Mouse (Mus musculus) embryonic facial prominence, embryonic 13.5 days (tissue): Measurements from ENCODE around the gene Enah. TPM values are rescaled to one million over a fixed set of nuclear protein-coding genes. Genes with fewer than 3 reads are reported as not detected.

Experiments used
- ATAC-seq: fragments of 200-750 bp; cut with Nextera tagmentation; 2 replicates; pipeline ENCODE4 v1.8.0; 2017; ENCODE audit warnings: low read depth; ENCODE audit not compliant: insufficient number of reproducible peaks, insufficient read depth, low FRiP score, low TSS enrichment
- H3K27ac ChIP-seq: fragments of 300-500 bp; sonication (generic); 2 replicates; pipeline ENCODE4 v1.5.1; 2015; ENCODE audit warnings: moderate library complexity, mild to moderate bottlenecking, inconsistent platforms
- H3K27me3 ChIP-seq: fragments of 300-500 bp; sonication (generic); 2 replicates; pipeline ENCODE4 v1.6.1; 2015; ENCODE audit warnings: mild to moderate bottlenecking, inconsistent platforms
- H3K36me3 ChIP-seq: fragments of 300-500 bp; sonication (generic); 2 replicates; pipeline ENCODE4 v1.6.1; 2015; ENCODE audit warnings: mild to moderate bottlenecking, inconsistent platforms
- H3K4me1 ChIP-seq: fragments of 300-500 bp; sonication (generic); 2 replicates; pipeline ENCODE4 v1.6.1; 2015; ENCODE audit warnings: inconsistent platforms
- H3K4me2 ChIP-seq: fragments of 300-500 bp; sonication (generic); 2 replicates; pipeline ENCODE4 v1.6.1; 2015; ENCODE audit warnings: moderate library complexity, mild to moderate bottlenecking, inconsistent platforms
- H3K4me3 ChIP-seq: fragments of 300-500 bp; sonication (generic); 2 replicates; pipeline ENCODE4 v1.5.1; 2015; ENCODE audit warnings: mild to moderate bottlenecking, inconsistent platforms
- H3K9ac ChIP-seq: fragments of 300-500 bp; sonication (generic); 2 replicates; pipeline ENCODE4 v1.6.1; 2015; ENCODE audit warnings: mild to moderate bottlenecking, inconsistent platforms
- H3K9me3 ChIP-seq: fragments of 300-500 bp; sonication (generic); 2 replicates; pipeline ENCODE4 v1.6.1; 2016; ENCODE audit warnings: inconsistent platforms
- WGBS: fragments of 180-500 bp; shearing (Covaris S2); methylation state at CpG from one replicate; pipeline ENCODE4 v1.1.7; 2015; ENCODE audit warnings: mixed read lengths; 5-methylcytosine and 5-hydroxymethylcytosine counted together
- polyA plus RNA-seq: library from polyadenylated mRNA; unstranded; fragments of >200 nt; fragmentation: Nextera tagmentation; extraction: Ambion mirVana; gene quantifications from 2 replicates; pipeline ENCODE4 v1.2.1, GENCODE M21; 2015

The Enah gene
- polyA plus RNA-seq, 1 experiment from 2014 or later: 28.0 TPM

GRCm38 (mm10) chr1:181866429-181867280, 153.1 kb downstream of the Enah start:
- Histone ChIP-seq H3K36me3 (no peaks in the 10 kb centered on the region), H3K4me1 (peaks cover 5% of the 10 kb centered on the region; the same call in 1 of the 2 replicates), H3K9ac (no peak overlapping the region), H3K27ac (no peak overlapping the region), H3K4me3 (no peak overlapping the region), H3K9me3 (no peaks in the 10 kb centered on the region), H3K4me2 (no peak overlapping the region), H3K27me3 (no peaks in the 10 kb centered on the region)
- 77% methylated on average over 6 of the region's 6 CpGs for WGBS
- no peak; the same call in 1 of the 2 replicates for ATAC-seq

- WGBS: 59% methylated on average over 5 of the region's 5 CpGs
- no peak for ATAC-seq
- H3K4me2 ChIP-seq: no peak overlapping the region
- no peaks in the 10 kb centered on the region for H3K9me3 ChIP-seq
- no peak overlapping the region for H3K27ac ChIP-seq
- H3K27me3 ChIP-seq: no peaks in the 10 kb centered on the region
- H3K4me3 ChIP-seq: no peak overlapping the region
- no peak overlapping the region for H3K9ac ChIP-seq
- no peaks in the 10 kb centered on the region for H3K36me3 ChIP-seq
- H3K4me1 ChIP-seq: peaks cover 5% of the 10 kb centered on the region
Measured at GRCm38 (mm10) chr1:181865863-181866216, 153.9 kb downstream of the Enah start.

GRCm38 (mm10) chr1:181864971-181865862, 154.6 kb downstream of the Enah start:
- Histone ChIP-seq H3K4me2 (no peak overlapping the region), H3K27ac (no peak overlapping the region), H3K4me1 (peaks cover 10% of the 10 kb centered on the region), H3K9me3 (no peaks in the 10 kb centered on the region), H3K4me3 (no peak overlapping the region), H3K27me3 (no peaks in the 10 kb centered on the region), H3K9ac (no peak overlapping the region), H3K36me3 (no peaks in the 10 kb centered on the region)
- 70% methylated on average over 11 of the region's 11 CpGs for WGBS
- ATAC-seq: no peak

GRCm38 (mm10) chr1:181863431-181863830, 156.4 kb downstream of the Enah start:
- Histone ChIP-seq H3K9me3 (no peaks in the 10 kb centered on the region), H3K4me3 (no peak overlapping the region), H3K4me2 (no peak overlapping the region), H3K4me1 (peaks cover 10% of the 10 kb centered on the region), H3K27me3 (no peaks in the 10 kb centered on the region), H3K9ac (no peak overlapping the region), H3K36me3 (no peaks in the 10 kb centered on the region), H3K27ac (no peak overlapping the region)
- no peak for ATAC-seq
- WGBS: 40% methylated on average over 8 of the region's 8 CpGs

- WGBS: 57% methylated on average over 16 of the region's 16 CpGs
- Histone ChIP-seq H3K27ac (no peak overlapping the region), H3K27me3 (no peaks in the 10 kb centered on the region), H3K4me3 (no peak overlapping the region), H3K36me3 (no peaks in the 10 kb centered on the region), H3K4me1 (peaks cover 10% of the 10 kb centered on the region), H3K9ac (no peak overlapping the region), H3K4me2 (no peak overlapping the region), H3K9me3 (no peaks in the 10 kb centered on the region)
- ATAC-seq: no peak
Measured at GRCm38 (mm10) chr1:181862676-181863374, 157.0 kb downstream of the Enah start.

- no peak for ATAC-seq
- 70% methylated on average over 2 of the region's 2 CpGs for WGBS
Measured at GRCm38 (mm10) chr1:181861181-181861902, 158.4 kb downstream of the Enah start.

GRCm38 (mm10) chr1:181860659-181861058, 159.1 kb downstream of the Enah start:
- Histone ChIP-seq H3K9me3 (no peaks in the 10 kb centered on the region), H3K27ac (no peak overlapping the region), H3K36me3 (no peaks in the 10 kb centered on the region), H3K4me1 (peaks cover 10% of the 10 kb centered on the region), H3K27me3 (no peaks in the 10 kb centered on the region), H3K4me3 (no peak overlapping the region), H3K9ac (no peak overlapping the region), H3K4me2 (no peak overlapping the region)
- 17% methylated on average over 5 of the region's 5 CpGs for WGBS
- ATAC-seq: no peak

More at GRCm38 (mm10) chr1:181861181-181861902, 158.4 kb downstream of the Enah start:
- no peak overlapping the region for H3K27ac ChIP-seq
- H3K9ac ChIP-seq: no peak overlapping the region
- H3K4me2 ChIP-seq: no peak overlapping the region
- H3K4me1 ChIP-seq: peaks cover 10% of the 10 kb centered on the region
- no peak overlapping the region for H3K4me3 ChIP-seq
- no peaks in the 10 kb centered on the region for H3K36me3 ChIP-seq
- no peaks in the 10 kb centered on the region for H3K9me3 ChIP-seq
- H3K27me3 ChIP-seq: no peaks in the 10 kb centered on the region

- Histone ChIP-seq H3K9me3 (no peaks in the 10 kb centered on the region), H3K4me2 (no peak overlapping the region), H3K4me1 (peaks cover 13% of the 10 kb centered on the region), H3K27me3 (no peaks in the 10 kb centered on the region), H3K36me3 (no peaks in the 10 kb centered on the region), H3K9ac (no peak overlapping the region), H3K4me3 (no peak overlapping the region), H3K27ac (no peak overlapping the region)
- no peak for ATAC-seq
- WGBS: 92% methylated on average over 2 of the region's 2 CpGs
Measured at GRCm38 (mm10) chr1:181856329-181856728, 163.5 kb downstream of the Enah start.

GRCm38 (mm10) chr1:181854829-181855228, 165.0 kb downstream of the Enah start:
- H3K4me2 ChIP-seq: no peak overlapping the region
- ATAC-seq: no peak
- H3K4me1 ChIP-seq: peaks cover 7% of the 10 kb centered on the region
- H3K9me3 ChIP-seq: peaks cover 3% of the 10 kb centered on the region; the same call in 1 of the 2 replicates
- H3K27ac ChIP-seq: no peak overlapping the region
- H3K27me3 ChIP-seq: no peaks in the 10 kb centered on the region
- no peak overlapping the region for H3K9ac ChIP-seq
- WGBS: 95% methylated on average over 2 of the region's 2 CpGs
- H3K4me3 ChIP-seq: no peak overlapping the region
- H3K36me3 ChIP-seq: no peaks in the 10 kb centered on the region

GRCm38 (mm10) chr1:181853081-181853736, 166.6 kb downstream of the Enah start:
- H3K4me1 ChIP-seq: peaks cover 8% of the 10 kb centered on the region
- 0 out of 2 replicates have a peak, but pooled peaks have one; percentile 26 for ATAC-seq
- no peak overlapping the region for H3K27ac ChIP-seq
- peak overlapping the region; percentile 54 for H3K4me2 ChIP-seq
- peak overlapping the region; percentile 12 for H3K4me3 ChIP-seq
- H3K9ac ChIP-seq: peak overlapping the region; percentile 49; the same call in 1 of the 2 replicates
- H3K36me3 ChIP-seq: no peaks in the 10 kb centered on the region
- peaks cover 3% of the 10 kb centered on the region; the same call in 1 of the 2 replicates for H3K9me3 ChIP-seq
- no peaks in the 10 kb centered on the region for H3K27me3 ChIP-seq
- 9% methylated on average over 21 of the region's 21 CpGs for WGBS
